Mouse (Mus musculus): ENCODE results near the gene Gm15091. TPM values are rescaled to one million over a fixed set of nuclear protein-coding genes. Genes with fewer than 3 reads are reported as not detected.

The Gm15091 gene
- not detected in 2 replicates for polyA plus RNA-seq (2012; rRNA removed; ENCODE audit: low replicate concordance)

DNA sequence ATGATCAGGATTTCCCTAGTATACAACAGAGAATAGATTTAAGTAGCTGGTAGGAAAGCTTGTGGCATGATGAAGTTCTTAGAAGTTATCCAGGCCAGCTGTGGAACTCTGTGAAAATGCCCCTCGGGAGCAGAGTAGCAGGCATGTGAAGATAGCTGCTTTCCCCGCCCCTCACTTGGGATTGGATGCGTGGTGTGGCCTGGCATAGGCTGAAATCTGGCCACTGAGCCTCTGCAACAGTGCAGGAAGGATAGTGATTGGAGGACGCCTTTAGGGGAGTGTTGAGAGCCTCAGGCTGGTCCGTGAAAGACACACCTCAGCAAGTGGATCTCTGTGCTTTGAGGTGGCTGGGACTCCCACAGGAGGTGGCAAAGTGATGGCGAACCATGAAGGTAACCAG lies at the start of gene Gm15091:
Gene Gm15091, plus strand, starts transcription at position 301 of the 400 bp plus-strand sequence.

Other genes with a start within 250 kb of the Gm15091 start
- gene Gm15097, start 157.2 kb upstream of the Gm15091 start, polyA plus RNA-seq (2012; rRNA removed; ENCODE audit: low replicate concordance) = not detected in 2 replicates

Measured in duodenum, adult 2 months (tissue).